Mouse (Mus musculus) embryonic facial prominence, embryonic 13.5 days (tissue): Measurements from ENCODE around the gene Foxp4. TPM values are rescaled to one million over a fixed set of nuclear protein-coding genes. Genes with fewer than 3 reads are reported as not detected.

Experiments used
- ATAC-seq: fragments of 200-750 bp; cut with Nextera tagmentation; 2 replicates; pipeline ENCODE4 v1.8.0; 2017; ENCODE audit warnings: low read depth; ENCODE audit not compliant: insufficient number of reproducible peaks, insufficient read depth, low FRiP score, low TSS enrichment
- H3K27ac ChIP-seq: fragments of 300-500 bp; sonication (generic); 2 replicates; pipeline ENCODE4 v1.5.1; 2015; ENCODE audit warnings: moderate library complexity, mild to moderate bottlenecking, inconsistent platforms
- H3K27me3 ChIP-seq: fragments of 300-500 bp; sonication (generic); 2 replicates; pipeline ENCODE4 v1.6.1; 2015; ENCODE audit warnings: mild to moderate bottlenecking, inconsistent platforms
- H3K36me3 ChIP-seq: fragments of 300-500 bp; sonication (generic); 2 replicates; pipeline ENCODE4 v1.6.1; 2015; ENCODE audit warnings: mild to moderate bottlenecking, inconsistent platforms
- H3K4me1 ChIP-seq: fragments of 300-500 bp; sonication (generic); 2 replicates; pipeline ENCODE4 v1.6.1; 2015; ENCODE audit warnings: inconsistent platforms
- H3K4me2 ChIP-seq: fragments of 300-500 bp; sonication (generic); 2 replicates; pipeline ENCODE4 v1.6.1; 2015; ENCODE audit warnings: moderate library complexity, mild to moderate bottlenecking, inconsistent platforms
- H3K4me3 ChIP-seq: fragments of 300-500 bp; sonication (generic); 2 replicates; pipeline ENCODE4 v1.5.1; 2015; ENCODE audit warnings: mild to moderate bottlenecking, inconsistent platforms
- H3K9ac ChIP-seq: fragments of 300-500 bp; sonication (generic); 2 replicates; pipeline ENCODE4 v1.6.1; 2015; ENCODE audit warnings: mild to moderate bottlenecking, inconsistent platforms
- H3K9me3 ChIP-seq: fragments of 300-500 bp; sonication (generic); 2 replicates; pipeline ENCODE4 v1.6.1; 2016; ENCODE audit warnings: inconsistent platforms
- WGBS: fragments of 180-500 bp; shearing (Covaris S2); methylation state at CpG from one replicate; pipeline ENCODE4 v1.1.7; 2015; ENCODE audit warnings: mixed read lengths; 5-methylcytosine and 5-hydroxymethylcytosine counted together
- polyA plus RNA-seq: library from polyadenylated mRNA; unstranded; fragments of >200 nt; fragmentation: Nextera tagmentation; extraction: Ambion mirVana; gene quantifications from 2 replicates; pipeline ENCODE4 v1.2.1, GENCODE M21; 2015

Foxp4 gene
- polyA plus RNA-seq, 1 experiment from 2014 or later = 19.8 TPM

- WGBS = 62% methylated on average over 7 of the region's 7 CpGs
- Histone ChIP-seq H3K9ac (no peak overlapping the region), H3K4me3 (no peak overlapping the region), H3K9me3 (no peaks in the 10 kb centered on the region), H3K4me1 (peaks cover 52% of the 10 kb centered on the region), H3K27me3 (no peaks in the 10 kb centered on the region), H3K27ac (peak overlapping the region; percentile 39; the same call in 1 of the 2 replicates), H3K4me2 (no peak overlapping the region), H3K36me3 (peaks cover 25% of the 10 kb centered on the region)
- no peak for ATAC-seq
These were observed 35.8 kb downstream of the Foxp4 start for GRCm38 (mm10) chr17:47888641-47889040.

- peak overlapping the region; percentile 82 for H3K27ac ChIP-seq
- peaks cover 52% of the 10 kb centered on the region for H3K4me1 ChIP-seq
- H3K9ac ChIP-seq = peak overlapping the region; percentile 49; the same call in 1 of the 2 replicates
- H3K9me3 ChIP-seq = no peaks in the 10 kb centered on the region
- no peaks in the 10 kb centered on the region for H3K27me3 ChIP-seq
- 12% methylated on average over 6 of the region's 6 CpGs for WGBS
- peak; percentile 53 for ATAC-seq
- no peak overlapping the region for H3K4me3 ChIP-seq
- peaks cover 23% of the 10 kb centered on the region for H3K36me3 ChIP-seq
- 0 out of 2 replicates have a peak overlapping the region, but pooled peaks have one; percentile 22 for H3K4me2 ChIP-seq
These were observed 36.3 kb downstream of the Foxp4 start for GRCm38 (mm10) chr17:47888155-47888455.

- 12% methylated on average over 13 of the region's 13 CpGs for WGBS
- Histone ChIP-seq H3K4me1 (peaks cover 52% of the 10 kb centered on the region), H3K27me3 (no peaks in the 10 kb centered on the region), H3K9me3 (no peaks in the 10 kb centered on the region), H3K36me3 (peaks cover 21% of the 10 kb centered on the region), H3K9ac (peak overlapping the region; percentile 49; the same call in 1 of the 2 replicates), H3K27ac (peak overlapping the region; percentile 82), H3K4me3 (no peak overlapping the region), H3K4me2 (peak overlapping the region; percentile 22; the same call in 1 of the 2 replicates)
- ATAC-seq = peak; percentile 74
These were observed 36.9 kb downstream of the Foxp4 start for GRCm38 (mm10) chr17:47887381-47888154.

GRCm38 (mm10) chr17:47883099-47883498 lies 41.3 kb downstream of the Foxp4 start:
- no peak for ATAC-seq
- Histone ChIP-seq H3K4me1 (peaks cover 67% of the 10 kb centered on the region), H3K4me2 (no peak overlapping the region), H3K27me3 (no peaks in the 10 kb centered on the region), H3K9ac (no peak overlapping the region), H3K9me3 (no peaks in the 10 kb centered on the region), H3K4me3 (no peak overlapping the region), H3K36me3 (peaks cover 28% of the 10 kb centered on the region), H3K27ac (no peak overlapping the region)
- 84% methylated on average over 5 of the region's 5 CpGs for WGBS

GRCm38 (mm10) chr17:47881330-47881729 lies 43.1 kb downstream of the Foxp4 start:
- H3K4me3 ChIP-seq = no peak overlapping the region
- H3K36me3 ChIP-seq = peaks cover 43% of the 10 kb centered on the region
- H3K27me3 ChIP-seq = no peaks in the 10 kb centered on the region
- H3K4me2 ChIP-seq = no peak overlapping the region
- H3K27ac ChIP-seq = peak overlapping the region; percentile 22; the same call in 1 of the 2 replicates
- peaks cover 62% of the 10 kb centered on the region for H3K4me1 ChIP-seq
- H3K9ac ChIP-seq = no peak overlapping the region
- WGBS = 31% methylated on average over 13 of the region's 13 CpGs
- ATAC-seq = no peak
- no peaks in the 10 kb centered on the region for H3K9me3 ChIP-seq

- Histone ChIP-seq H3K9me3 (no peaks in the 10 kb centered on the region), H3K9ac (peak overlapping the region; percentile 59), H3K4me3 (no peak overlapping the region), H3K4me1 (peaks cover 64% of the 10 kb centered on the region), H3K36me3 (peaks cover 50% of the 10 kb centered on the region), H3K4me2 (peak overlapping the region; percentile 56), H3K27me3 (no peaks in the 10 kb centered on the region), H3K27ac (peak overlapping the region; percentile 76)
- 9% methylated on average over 3 of the region's 3 CpGs for WGBS
- no peak for ATAC-seq
These were observed 45.2 kb downstream of the Foxp4 start for GRCm38 (mm10) chr17:47879207-47879606.

- H3K4me3 ChIP-seq = peak overlapping the region; percentile 17
- peak overlapping the region; percentile 59 for H3K9ac ChIP-seq
- peak overlapping the region; percentile 56 for H3K4me2 ChIP-seq
- 11% methylated on average over 34 of the region's 35 CpGs for WGBS
- H3K36me3 ChIP-seq = peaks cover 50% of the 10 kb centered on the region
- peaks cover 66% of the 10 kb centered on the region for H3K4me1 ChIP-seq
- no peaks in the 10 kb centered on the region for H3K9me3 ChIP-seq
- no peaks in the 10 kb centered on the region for H3K27me3 ChIP-seq
- ATAC-seq = peak; percentile 29; the same call in 1 of the 2 replicates
- peak overlapping the region; percentile 76 for H3K27ac ChIP-seq
These were observed 45.9 kb downstream of the Foxp4 start for GRCm38 (mm10) chr17:47878378-47879089.

GRCm38 (mm10) chr17:47877715-47878377 lies 46.6 kb downstream of the Foxp4 start:
- Histone ChIP-seq H3K27ac (no peak overlapping the region), H3K4me1 (peaks cover 72% of the 10 kb centered on the region)

GRCm38 (mm10) chr17:47876776-47877714 lies 47.4 kb downstream of the Foxp4 start:
- no peak for ATAC-seq
- H3K9ac ChIP-seq = no peak overlapping the region
- 53% methylated on average over 26 of the region's 26 CpGs for WGBS
- H3K27ac ChIP-seq = no peak overlapping the region
- H3K4me3 ChIP-seq = no peak overlapping the region
- no peaks in the 10 kb centered on the region for H3K9me3 ChIP-seq
- peaks cover 63% of the 10 kb centered on the region for H3K36me3 ChIP-seq
- peaks cover 66% of the 10 kb centered on the region for H3K4me1 ChIP-seq
- H3K27me3 ChIP-seq = no peaks in the 10 kb centered on the region
- H3K4me2 ChIP-seq = peak overlapping the region; percentile 56; the same call in 1 of the 2 replicates

More at GRCm38 (mm10) chr17:47877715-47878377, 46.6 kb downstream of the Foxp4 start:
- H3K4me3 ChIP-seq = peak overlapping the region; percentile 17
- no peaks in the 10 kb centered on the region for H3K27me3 ChIP-seq
- peak overlapping the region; percentile 59; the same call in 1 of the 2 replicates for H3K9ac ChIP-seq
- no peaks in the 10 kb centered on the region for H3K9me3 ChIP-seq
- no peak for ATAC-seq
- H3K36me3 ChIP-seq = peaks cover 55% of the 10 kb centered on the region
- H3K4me2 ChIP-seq = peak overlapping the region; percentile 56
- WGBS = 39% methylated on average over 10 of the region's 10 CpGs

GRCm38 (mm10) chr17:47873341-47873791 lies 51.1 kb downstream of the Foxp4 start:
- WGBS = 11% methylated on average over 9 of the region's 9 CpGs
- ATAC-seq = peak; percentile 39; the same call in 1 of the 2 replicates
- H3K9me3 ChIP-seq = no peaks in the 10 kb centered on the region
- H3K27ac ChIP-seq = no peak overlapping the region
- peak overlapping the region; percentile 22; the same call in 1 of the 2 replicates for H3K4me2 ChIP-seq
- no peaks in the 10 kb centered on the region for H3K27me3 ChIP-seq
- no peak overlapping the region for H3K4me3 ChIP-seq
- H3K9ac ChIP-seq = no peak overlapping the region
- H3K4me1 ChIP-seq = peaks cover 29% of the 10 kb centered on the region
- H3K36me3 ChIP-seq = peaks cover 91% of the 10 kb centered on the region
